Mouse (Mus musculus): ENCODE data around the gene Fabp3. TPM values are rescaled to one million over a fixed set of nuclear protein-coding genes. Genes with fewer than 3 reads are reported as not detected.

Fabp3 gene
- total RNA-seq, 2 experiments from 2014 or later: 17.0 to 48.9 TPM

- DNase-seq: no peak
Measured at GRCm38 (mm10) chr4:130294513-130294912, 13.9 kb upstream of the Fabp3 start.

- peak in 1 of 2 experiments; percentile 52 for DNase-seq
Measured at GRCm38 (mm10) chr4:130295047-130295745, 13.2 kb upstream of the Fabp3 start.

- no peak for DNase-seq
Measured at GRCm38 (mm10) chr4:130296243-130296965, 12.0 kb upstream of the Fabp3 start.

- DNase-seq: no peak
Measured at GRCm38 (mm10) chr4:130297123-130297529, 11.3 kb upstream of the Fabp3 start.

GRCm38 (mm10) chr4:130298877-130299628, 9.3 kb upstream of the Fabp3 start:
- DNase-seq: no peak

- DNase-seq: no peak
Measured at GRCm38 (mm10) chr4:130299629-130300018, 8.8 kb upstream of the Fabp3 start.

GRCm38 (mm10) chr4:130302285-130302870, 6.0 kb upstream of the Fabp3 start:
- DNase-seq: no peak

- DNase-seq: no peak
Measured at GRCm38 (mm10) chr4:130304746-130305145, 3.6 kb upstream of the Fabp3 start.

GRCm38 (mm10) chr4:130306796-130307630, 1.4 kb upstream of the Fabp3 start:
- peak; percentile 51 to 65 for DNase-seq

- DNase-seq: peak; percentile 44 to 63
Measured at GRCm38 (mm10) chr4:130307851-130308230, 554 bp upstream of the Fabp3 start.

GRCm38 (mm10) chr4:130309254-130309653, 859 bp downstream of the Fabp3 start:
- no peak for DNase-seq

GRCm38 (mm10) chr4:130312526-130312925, 4.1 kb downstream of the Fabp3 start:
- DNase-seq: peak in 1 of 2 experiments; percentile 27

GRCm38 (mm10) chr4:130313552-130313951, 5.2 kb downstream of the Fabp3 start:
- peak in 1 of 2 experiments; percentile 27 for DNase-seq

- DNase-seq: peak; percentile 88 to 90
Measured at GRCm38 (mm10) chr4:130315771-130316527, 7.6 kb downstream of the Fabp3 start.

GRCm38 (mm10) chr4:130316691-130317090, 8.3 kb downstream of the Fabp3 start:
- DNase-seq: peak; percentile 51 to 52

- no peak for DNase-seq
Measured at GRCm38 (mm10) chr4:130318122-130318521, 9.7 kb downstream of the Fabp3 start.

GRCm38 (mm10) chr4:130319564-130319963, 11.2 kb downstream of the Fabp3 start:
- no peak for DNase-seq

GRCm38 (mm10) chr4:130321640-130322039, 13.2 kb downstream of the Fabp3 start:
- no peak for DNase-seq

GRCm38 (mm10) chr4:130322567-130322966, 14.2 kb downstream of the Fabp3 start:
- DNase-seq: peak; percentile 33 to 52

- no peak for DNase-seq
Measured at GRCm38 (mm10) chr4:130323165-130323564, 14.8 kb downstream of the Fabp3 start.

- DNase-seq: no peak
Measured at GRCm38 (mm10) chr4:130323607-130324006, 15.2 kb downstream of the Fabp3 start.
